Mouse (Mus musculus): ENCODE results near the gene Fgl2.
A peak's percentile ranks its signal among the peaks of the same experiment; 100 is the strongest.

Gene Fgl2

GRCm38 (mm10) chr5:21383392-21384251, 11.2 kb downstream of the Fgl2 start:
- DNase-seq (ENCODE audit: low read depth, low spot score) = peak; percentile 38

- no peak for DNase-seq (ENCODE audit: low read depth, low spot score)
Measured at GRCm38 (mm10) chr5:21384252-21384960, 12.0 kb downstream of the Fgl2 start.

GRCm38 (mm10) chr5:21384976-21385375, 12.5 kb downstream of the Fgl2 start:
- DNase-seq (ENCODE audit: low read depth, low spot score) = no peak

- no peak for DNase-seq (ENCODE audit: low read depth, low spot score)
Measured at GRCm38 (mm10) chr5:21386432-21386831, 14.0 kb downstream of the Fgl2 start.

GRCm38 (mm10) chr5:21387340-21387739, 14.9 kb downstream of the Fgl2 start:
- no peak for DNase-seq (ENCODE audit: low read depth, low spot score)

- no peak for DNase-seq (ENCODE audit: low read depth, low spot score)
Measured at GRCm38 (mm10) chr5:21388855-21389254, 16.4 kb downstream of the Fgl2 start.

GRCm38 (mm10) chr5:21391616-21392384, 19.4 kb downstream of the Fgl2 start:
- no peak for DNase-seq (ENCODE audit: low read depth, low spot score)

- DNase-seq (ENCODE audit: low read depth, low spot score) = no peak
Measured at GRCm38 (mm10) chr5:21394562-21394961, 22.1 kb downstream of the Fgl2 start.

GRCm38 (mm10) chr5:21395205-21395840, 22.9 kb downstream of the Fgl2 start:
- no peak for DNase-seq (ENCODE audit: low read depth, low spot score)

GRCm38 (mm10) chr5:21411261-21411666, 38.8 kb downstream of the Fgl2 start:
- DNase-seq (ENCODE audit: low read depth, low spot score) = no peak

GRCm38 (mm10) chr5:21412056-21412455, 39.6 kb downstream of the Fgl2 start:
- DNase-seq (ENCODE audit: low read depth, low spot score) = no peak

GRCm38 (mm10) chr5:21413322-21413721, 40.9 kb downstream of the Fgl2 start:
- no peak for DNase-seq (ENCODE audit: low read depth, low spot score)

- peak; percentile 77 for DNase-seq (ENCODE audit: low read depth, low spot score)
Measured at GRCm38 (mm10) chr5:21414116-21414820, 41.8 kb downstream of the Fgl2 start.

- no peak for DNase-seq (ENCODE audit: low read depth, low spot score)
Measured at GRCm38 (mm10) chr5:21418613-21419012, 46.2 kb downstream of the Fgl2 start.

GRCm38 (mm10) chr5:21420609-21421008, 48.2 kb downstream of the Fgl2 start:
- peak; percentile 31 for DNase-seq (ENCODE audit: low read depth, low spot score)

- DNase-seq (ENCODE audit: low read depth, low spot score) = peak; percentile 98
Measured at GRCm38 (mm10) chr5:21424614-21425602, 52.5 kb downstream of the Fgl2 start, which contains the start of the genes Ccdc146 and Fam185a. Ccdc146 (minus strand) TSS chr5:21424677. Fam185a (plus strand) TSS chr5:21424958.

GRCm38 (mm10) chr5:21426666-21427065, 54.2 kb downstream of the Fgl2 start:
- no peak for DNase-seq (ENCODE audit: low read depth, low spot score)

All from ZHBTc4 (cell line).